Mouse (Mus musculus): ENCODE measurements around the gene Olfr1308. TPM values are rescaled to one million over a fixed set of nuclear protein-coding genes. Genes with fewer than 3 reads are reported as not detected.

Gene Olfr1308
- polyA plus RNA-seq (2015; fragmentation: Nextera tagmentation; extraction: Ambion mirVana) = not detected in 2 replicates

GRCm38 (mm10) chr2:111964844-111965243, at the start of gene Olfr1308:
TSS of gene Olfr1308 (minus strand) at chr2:111964944.
- no peaks in the 10 kb centered on the region for H3K27me3 ChIP-seq
- DNase-seq (no peak), ATAC-seq (ENCODE audit: low read depth) (no peak)
- H3K36me3 ChIP-seq = no peaks in the 10 kb centered on the region
- no peaks in the 10 kb centered on the region for H3K4me1 ChIP-seq (replicated peaks)
- H3K4me3 ChIP-seq (replicated peaks) = no peak within 1 kb of the TSS
- no peaks in the 10 kb centered on the region for H3K9me3 ChIP-seq (replicated peaks)
- no peak within 1 kb of the TSS for H3K4me2 ChIP-seq
- no peak within 1 kb of the TSS for H3K9ac ChIP-seq
- H3K27ac ChIP-seq = no peak within 1 kb of the TSS
- WGBS (ENCODE audit: insufficient replicate concordance) = 29% methylated on average over 1 of the region's 1 CpGs

DNA sequence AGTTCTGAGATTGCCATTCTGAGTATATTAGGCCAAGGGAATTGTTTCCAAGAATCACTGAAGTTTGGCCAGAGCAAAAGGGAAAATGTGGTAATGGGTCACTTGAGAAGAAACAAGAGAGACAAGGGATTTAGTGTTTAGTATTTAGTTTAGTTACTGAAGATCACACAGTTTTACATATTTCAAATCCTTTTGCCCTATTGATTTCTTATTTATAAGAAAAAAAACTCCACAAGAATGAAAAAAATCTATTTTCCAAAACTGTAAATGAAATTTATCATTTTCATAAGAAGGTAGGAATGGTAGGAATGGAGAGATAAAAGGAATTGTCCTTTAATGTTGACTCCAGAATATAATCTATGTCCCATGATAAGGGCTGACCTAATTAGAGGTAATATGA, 47.9 kb upstream of the Olfr1308 start, which contains the start of gene Olfr1310:
TSS of gene Olfr1310 (minus strand) at position 101 of the 400 bp plus-strand sequence.
- no peak for DNase-seq
- no peak for ATAC-seq (ENCODE audit: low read depth)
- H3K4me3 ChIP-seq (replicated peaks) = no peak within 1 kb of the TSS
- H3K9ac ChIP-seq = no peak within 1 kb of the TSS
- no peaks in the 10 kb centered on the region for H3K36me3 ChIP-seq
- H3K4me1 ChIP-seq (replicated peaks) = no peaks in the 10 kb centered on the region
- H3K4me2 ChIP-seq = no peak within 1 kb of the TSS
- no peak within 1 kb of the TSS for H3K27ac ChIP-seq
- no peaks in the 10 kb centered on the region for H3K9me3 ChIP-seq (replicated peaks)
- no peaks in the 10 kb centered on the region for H3K27me3 ChIP-seq

- Histone ChIP-seq H3K9ac (no peak within 1 kb of the TSS), H3K27ac (no peak within 1 kb of the TSS), H3K4me2 (no peak within 1 kb of the TSS), H3K4me1 (replicated peaks) (no peaks in the 10 kb centered on the region), H3K27me3 (no peaks in the 10 kb centered on the region), H3K4me3 (replicated peaks) (no peak within 1 kb of the TSS), H3K9me3 (replicated peaks) (no peaks in the 10 kb centered on the region), H3K36me3 (no peaks in the 10 kb centered on the region)
- WGBS (ENCODE audit: insufficient replicate concordance) = 27% methylated on average over 1 of the region's 1 CpGs
- no peak for DNase-seq
- no peak for ATAC-seq (ENCODE audit: low read depth)
These were observed 25.4 kb upstream of the Olfr1308 start, which contains the start of gene Olfr1309 for GRCm38 (mm10) chr2:111990181-111990580. TSS of gene Olfr1309 (minus strand) at chr2:111990281.

DNA sequence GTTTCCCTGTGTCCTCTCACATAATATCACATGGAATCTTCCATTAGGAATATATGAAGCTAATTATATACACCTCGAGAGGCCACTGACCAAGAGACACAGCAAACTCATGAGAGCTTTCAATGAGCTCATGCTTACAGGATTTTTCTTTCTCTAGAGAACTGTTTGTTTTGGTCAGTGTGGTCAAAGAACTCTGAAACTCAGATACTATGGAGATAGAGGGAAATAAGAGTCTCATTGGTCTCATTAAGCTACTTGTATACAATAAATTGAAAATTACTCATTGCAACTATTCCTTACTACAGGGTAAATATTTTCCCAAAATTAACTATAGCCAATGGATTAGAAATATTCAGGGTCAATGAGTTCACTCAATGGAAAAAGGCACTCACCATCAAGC, 15.4 kb downstream of the Olfr1308 start, which contains the start of gene Olfr1307:
TSS of gene Olfr1307 (minus strand) at position 101 of the 400 bp plus-strand sequence.
- Histone ChIP-seq H3K36me3 (no peaks in the 10 kb centered on the region), H3K4me3 (replicated peaks) (no peak within 1 kb of the TSS), H3K27me3 (no peaks in the 10 kb centered on the region), H3K9ac (no peak within 1 kb of the TSS), H3K4me1 (replicated peaks) (no peaks in the 10 kb centered on the region), H3K27ac (no peak within 1 kb of the TSS), H3K4me2 (no peak within 1 kb of the TSS), H3K9me3 (replicated peaks) (no peaks in the 10 kb centered on the region)
- ATAC-seq (ENCODE audit: low read depth) (no peak), DNase-seq (no peak)
- WGBS (ENCODE audit: insufficient replicate concordance) = 37% methylated on average over 1 of the region's 1 CpGs

- no peak within 1 kb of the TSS for H3K27ac ChIP-seq
- no peaks in the 10 kb centered on the region for H3K36me3 ChIP-seq
- no peaks in the 10 kb centered on the region for H3K4me1 ChIP-seq (replicated peaks)
- no peaks in the 10 kb centered on the region for H3K27me3 ChIP-seq
- H3K4me2 ChIP-seq = no peak within 1 kb of the TSS
- H3K9ac ChIP-seq = no peak within 1 kb of the TSS
- ATAC-seq (ENCODE audit: low read depth) (no peak), DNase-seq (no peak)
- 53% methylated on average over 1 of the region's 1 CpGs for WGBS (ENCODE audit: insufficient replicate concordance)
- H3K4me3 ChIP-seq (replicated peaks) = no peak within 1 kb of the TSS
- H3K9me3 ChIP-seq (replicated peaks) = no peaks in the 10 kb centered on the region; the same call in 1 of the 2 replicates
These were observed 48.6 kb downstream of the Olfr1308 start, which contains the start of gene Olfr1306 for GRCm38 (mm10) chr2:111916171-111916570. TSS of gene Olfr1306 (minus strand) at chr2:111916271.

Other genes with a start within 250 kb of the Olfr1308 start
- gene Olfr1301, start 213.9 kb downstream of the Olfr1308 start, polyA plus RNA-seq (2015; fragmentation: Nextera tagmentation; extraction: Ambion mirVana) = not detected in 2 replicates
- gene Olfr1302, start 187.5 kb downstream of the Olfr1308 start, polyA plus RNA-seq (2015; fragmentation: Nextera tagmentation; extraction: Ambion mirVana) = not detected in 2 replicates
- gene Olfr1303, start 144.6 kb downstream of the Olfr1308 start, polyA plus RNA-seq (2015; fragmentation: Nextera tagmentation; extraction: Ambion mirVana) = not detected in 2 replicates
- gene Olfr1305, start 87.8 kb downstream of the Olfr1308 start, polyA plus RNA-seq (2015; fragmentation: Nextera tagmentation; extraction: Ambion mirVana) = not detected in 2 replicates
- not detected in 2 replicates for gene Olfr1306, start 48.7 kb downstream of the Olfr1308 start, polyA plus RNA-seq (2015; fragmentation: Nextera tagmentation; extraction: Ambion mirVana)
- gene Olfr1307, start 15.5 kb downstream of the Olfr1308 start, polyA plus RNA-seq (2015; fragmentation: Nextera tagmentation; extraction: Ambion mirVana) = not detected in 2 replicates
- gene Olfr1309, start 25.3 kb upstream of the Olfr1308 start, polyA plus RNA-seq (2015; fragmentation: Nextera tagmentation; extraction: Ambion mirVana) = not detected in 2 replicates
- not detected in 2 replicates for gene Olfr1310, start 47.8 kb upstream of the Olfr1308 start, polyA plus RNA-seq (2015; fragmentation: Nextera tagmentation; extraction: Ambion mirVana)
- gene Olfr1311, start 59.5 kb upstream of the Olfr1308 start, polyA plus RNA-seq (2015; fragmentation: Nextera tagmentation; extraction: Ambion mirVana) = not detected in 2 replicates
- gene Olfr1312, start 85.3 kb upstream of the Olfr1308 start, polyA plus RNA-seq (2015; fragmentation: Nextera tagmentation; extraction: Ambion mirVana) = not detected in 2 replicates
- not detected in 2 replicates for gene Olfr1313, start 112.9 kb upstream of the Olfr1308 start, polyA plus RNA-seq (2015; fragmentation: Nextera tagmentation; extraction: Ambion mirVana)
- not detected in 2 replicates for gene Olfr1314, start 131.8 kb upstream of the Olfr1308 start, polyA plus RNA-seq (2015; fragmentation: Nextera tagmentation; extraction: Ambion mirVana)
- not detected in 2 replicates for gene Olfr1315-ps1, start 150.5 kb upstream of the Olfr1308 start, polyA plus RNA-seq (2015; fragmentation: Nextera tagmentation; extraction: Ambion mirVana)
- gene Olfr1316, start 170.0 kb upstream of the Olfr1308 start, polyA plus RNA-seq (2015; fragmentation: Nextera tagmentation; extraction: Ambion mirVana) = not detected in 2 replicates
- not detected in 2 replicates for gene Olfr1317, start 175.4 kb upstream of the Olfr1308 start, polyA plus RNA-seq (2015; fragmentation: Nextera tagmentation; extraction: Ambion mirVana)
- not detected in 2 replicates for gene Olfr1318, start 189.3 kb upstream of the Olfr1308 start, polyA plus RNA-seq (2015; fragmentation: Nextera tagmentation; extraction: Ambion mirVana)